Mouse (Mus musculus) testis, adult 2 months (tissue): ENCODE measurements around the gene Tmem91. TPM values are rescaled to one million over a fixed set of nuclear protein-coding genes. Genes with fewer than 3 reads are reported as not detected.
A peak's percentile ranks its signal among the peaks of the same experiment; 100 is the strongest.

ENCODE experiments used
- H3K27ac ChIP-seq: fragments of 200-500 bp; 2 replicates; pipeline ENCODE4 v1.5.1; 2012; ENCODE audit warnings: low read depth, low read length; ENCODE audit not compliant: control insufficient read depth, insufficient read depth
- H3K27me3 ChIP-seq: fragments of 200-500 bp; 2 replicates; pipeline ENCODE4 v1.6.1; 2012; ENCODE audit warnings: mild to moderate bottlenecking, low read length, moderate library complexity; ENCODE audit not compliant: control insufficient read depth, insufficient read depth
- H3K36me3 ChIP-seq: fragments of 200-500 bp; 2 replicates; pipeline ENCODE4 v1.6.1; 2012; ENCODE audit warnings: mild to moderate bottlenecking, low read length; ENCODE audit not compliant: control insufficient read depth, insufficient read depth
- H3K4me1 ChIP-seq: fragments of 200-500 bp; 2 replicates; pipeline ENCODE4 v1.6.1; 2012; ENCODE audit warnings: low read length; ENCODE audit not compliant: control insufficient read depth, insufficient read depth
- H3K4me3 ChIP-seq: fragments of 200-500 bp; 2 replicates; pipeline ENCODE4 v1.5.1; 2012; ENCODE audit warnings: low read depth, mild to moderate bottlenecking, low read length, moderate library complexity, mixed read lengths; ENCODE audit not compliant: control insufficient read depth
- CTCF ChIP-seq: fragments of 200-500 bp; IDR thresholded peaks from 2 replicates; pipeline ENCODE4 v1.5.1; 2012; ENCODE audit warnings: low read depth, mild to moderate bottlenecking, inconsistent platforms, low read length, moderate library complexity; ENCODE audit not compliant: control insufficient read depth, insufficient read depth, insufficient replicate concordance
- POLR2A ChIP-seq: fragments of 200-500 bp; IDR thresholded peaks from 2 replicates; pipeline ENCODE4 v1.6.1; 2012; ENCODE audit warnings: low read depth, mild to moderate bottlenecking, inconsistent platforms, low read length, moderate library complexity; ENCODE audit not compliant: control insufficient read depth
- polyA plus RNA-seq: library from polyadenylated mRNA; depleted of rRNA; stranded (reverse); fragments of >200 nt; gene quantifications from 2 replicates; pipeline ENCODE4 v1.2.3, GENCODE M21; 2012

Gene Tmem91
- polyA plus RNA-seq, 1 experiment: 17.4 TPM

- H3K36me3 ChIP-seq: peaks cover 2% of the 10 kb centered on the region
- no peaks in the 10 kb centered on the region for H3K27me3 ChIP-seq
- H3K27ac ChIP-seq: no peak overlapping the region
- peaks cover 4% of the 10 kb centered on the region for H3K4me1 ChIP-seq
- no peak for TF ChIP-seq CTCF
- TF ChIP-seq POLR2A: no peak
- no peak overlapping the region for H3K4me3 ChIP-seq
Observed at GRCm38 (mm10) chr7:25669631-25670030, 5.3 kb downstream of the Tmem91 start.

- TF ChIP-seq POLR2A: no peak
- TF ChIP-seq CTCF: no peak
- Histone ChIP-seq H3K27me3 (no peaks in the 10 kb centered on the region), H3K4me3 (no peak overlapping the region), H3K27ac (no peak overlapping the region), H3K36me3 (peaks cover 2% of the 10 kb centered on the region), H3K4me1 (peaks cover 2% of the 10 kb centered on the region)
Observed at GRCm38 (mm10) chr7:25669158-25669557, 5.8 kb downstream of the Tmem91 start.

GRCm38 (mm10) chr7:25666381-25666780, 8.6 kb downstream of the Tmem91 start:
- TF ChIP-seq CTCF (no peak), POLR2A (no peak)
- Histone ChIP-seq H3K27me3 (no peaks in the 10 kb centered on the region), H3K36me3 (peaks cover 2% of the 10 kb centered on the region), H3K27ac (peak overlapping the region; percentile 51), H3K4me3 (no peak overlapping the region), H3K4me1 (peaks cover 3% of the 10 kb centered on the region)

GRCm38 (mm10) chr7:25658657-25659472, 16.1 kb downstream of the Tmem91 start, which contains the start of the genes Bckdha and Exosc5:
Bckdha (minus strand) TSS chr7:25658981.
Exosc5 (plus strand) TSS chr7:25659164.
- H3K4me1 ChIP-seq: peaks cover 5% of the 10 kb centered on the region
- H3K36me3 ChIP-seq: no peaks in the 10 kb centered on the region; the same call in 1 of the 2 replicates
- peak within 1 kb of the TSS; percentile 95 for H3K27ac ChIP-seq
- H3K4me3 ChIP-seq: peak within 1 kb of the TSS; percentile 96
- no peaks in the 10 kb centered on the region for H3K27me3 ChIP-seq
- TF ChIP-seq CTCF: no peak
- peak; percentile 94 for TF ChIP-seq POLR2A

GRCm38 (mm10) chr7:25657785-25658184, 17.2 kb downstream of the Tmem91 start:
- H3K36me3 ChIP-seq: no peaks in the 10 kb centered on the region; the same call in 1 of the 2 replicates
- peak overlapping the region; percentile 96 for H3K4me3 ChIP-seq
- H3K27me3 ChIP-seq: no peaks in the 10 kb centered on the region
- TF ChIP-seq POLR2A (no peak), CTCF (no peak)
- H3K4me1 ChIP-seq: peaks cover 5% of the 10 kb centered on the region
- peak overlapping the region; percentile 95 for H3K27ac ChIP-seq

GRCm38 (mm10) chr7:25655601-25656428, 19.2 kb downstream of the Tmem91 start:
- no peak overlapping the region for H3K4me3 ChIP-seq
- H3K36me3 ChIP-seq: no peaks in the 10 kb centered on the region
- H3K27me3 ChIP-seq: no peaks in the 10 kb centered on the region
- peaks cover 5% of the 10 kb centered on the region for H3K4me1 ChIP-seq
- no peak overlapping the region for H3K27ac ChIP-seq
- no peak for TF ChIP-seq CTCF
- no peak for TF ChIP-seq POLR2A

- no peaks in the 10 kb centered on the region for H3K27me3 ChIP-seq
- no peak overlapping the region for H3K27ac ChIP-seq
- TF ChIP-seq POLR2A: no peak
- TF ChIP-seq CTCF: no peak
- no peaks in the 10 kb centered on the region for H3K36me3 ChIP-seq
- peaks cover 2% of the 10 kb centered on the region for H3K4me1 ChIP-seq
- H3K4me3 ChIP-seq: no peak overlapping the region
Observed at GRCm38 (mm10) chr7:25652244-25652759, 22.7 kb downstream of the Tmem91 start.
